Mouse (Mus musculus): ENCODE measurements around the gene Nedd4. TPM values are rescaled to one million over a fixed set of nuclear protein-coding genes. Genes with fewer than 3 reads are reported as not detected.
A peak's percentile ranks its signal among the peaks of the same experiment; 100 is the strongest.

Gene Nedd4
- total RNA-seq, 2 experiments from 2014 or later = 610 to 637 TPM

DNA sequence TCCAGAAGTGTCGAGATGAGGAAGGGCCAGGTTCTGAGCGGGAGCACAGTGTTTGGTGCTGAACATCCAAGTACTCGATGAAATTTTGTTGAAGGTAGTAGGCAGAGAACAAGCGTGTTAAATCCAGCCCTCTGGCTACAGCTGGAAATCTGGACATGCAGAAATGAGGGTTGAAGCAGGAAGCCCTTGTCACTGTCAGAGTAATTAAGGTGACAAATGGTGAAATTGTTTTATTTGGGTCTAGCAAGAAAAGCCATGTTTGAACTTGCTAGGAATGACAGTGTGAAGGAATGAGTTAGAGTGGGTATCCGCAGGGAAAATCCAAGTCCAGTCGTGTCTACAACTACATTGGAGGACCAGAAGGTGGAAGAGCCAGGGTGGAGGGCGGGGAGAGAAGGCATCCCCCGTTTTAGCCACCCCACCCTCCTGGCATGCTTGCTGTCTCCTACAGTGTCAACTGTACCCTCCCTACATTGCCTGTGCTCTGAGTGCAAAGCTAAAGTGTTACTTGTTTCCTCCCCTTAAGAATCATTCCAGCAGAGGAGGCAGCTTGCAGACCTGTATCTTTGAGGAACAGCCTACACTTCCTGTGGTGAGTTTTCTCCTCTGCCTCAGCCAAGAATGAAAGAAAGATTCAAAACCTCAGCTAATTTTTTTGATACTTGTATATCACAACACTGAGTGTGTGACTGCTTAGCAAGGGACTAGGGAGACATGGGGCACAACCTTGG lies 62.5 kb downstream of the Nedd4 start:
- no peak for DNase-seq

DNA sequence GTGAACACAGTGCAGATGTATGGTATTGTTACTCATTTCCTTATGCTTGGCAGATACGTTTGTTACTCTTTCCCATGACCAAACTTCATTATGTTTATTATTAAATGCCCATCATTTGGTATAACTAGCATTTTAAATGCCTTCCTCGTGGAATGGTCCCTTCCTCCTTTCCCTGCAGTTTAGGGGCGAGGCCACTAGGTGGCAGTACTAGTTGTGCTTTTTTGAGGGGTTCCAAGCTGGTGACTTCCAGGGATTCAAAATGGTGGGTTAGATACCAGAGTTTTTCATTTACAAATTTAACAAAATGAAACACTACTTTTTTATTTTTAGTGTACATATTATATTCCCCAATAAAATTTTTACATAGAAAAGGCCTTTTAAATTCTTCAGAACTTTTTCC lies 71.8 kb downstream of the Nedd4 start:
- peak; percentile 84 for DNase-seq

DNA sequence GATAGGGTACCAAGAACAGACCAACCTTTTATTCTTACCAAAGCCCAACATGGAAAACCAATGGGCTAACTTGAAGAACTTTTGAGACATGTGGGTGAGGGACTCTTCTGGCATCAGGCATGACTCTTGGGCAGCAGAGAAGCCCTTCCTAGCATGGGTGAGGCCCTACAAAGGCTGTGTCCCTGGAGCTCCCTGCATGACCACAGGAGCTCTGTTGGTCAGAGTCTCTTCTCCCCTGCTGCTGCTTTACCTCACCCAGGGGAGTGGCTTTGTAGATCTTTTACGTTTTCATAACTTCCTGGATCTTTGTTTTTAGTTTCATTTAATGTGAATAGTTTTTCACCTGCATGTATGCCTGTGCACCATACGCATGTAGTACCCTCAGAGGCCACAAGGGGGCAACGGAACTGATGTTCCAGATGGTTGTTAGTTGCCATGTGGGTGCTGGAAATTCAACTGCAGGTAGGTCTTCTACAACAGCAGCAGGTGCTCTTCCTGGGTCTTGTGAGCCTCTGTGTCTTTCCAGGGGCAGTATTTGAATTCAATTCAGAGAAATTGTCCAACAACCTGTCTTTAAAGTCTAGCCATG lies 73.8 kb downstream of the Nedd4 start:
- peak; percentile 75 for DNase-seq

DNA sequence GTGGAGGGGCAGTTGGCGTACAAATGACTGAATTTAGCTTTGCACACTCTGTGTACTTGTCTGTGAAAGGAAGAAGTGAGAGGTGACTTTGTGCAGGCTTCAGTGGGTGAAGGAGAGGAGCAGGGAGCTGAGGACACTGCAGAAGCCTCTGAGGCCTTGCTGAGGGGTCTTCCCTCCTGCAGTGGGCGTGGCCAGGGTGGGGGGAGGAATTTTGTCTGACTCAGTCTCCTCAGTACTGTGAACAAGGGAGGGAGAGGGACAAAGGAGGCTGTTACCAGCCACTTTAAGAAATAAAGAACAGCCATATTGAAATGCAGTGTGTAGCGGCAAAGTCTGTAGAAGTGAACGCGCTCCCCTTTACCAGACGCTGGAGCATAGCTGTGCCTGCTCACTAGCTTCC lies 79.1 kb downstream of the Nedd4 start:
- DNase-seq = no peak

DNA sequence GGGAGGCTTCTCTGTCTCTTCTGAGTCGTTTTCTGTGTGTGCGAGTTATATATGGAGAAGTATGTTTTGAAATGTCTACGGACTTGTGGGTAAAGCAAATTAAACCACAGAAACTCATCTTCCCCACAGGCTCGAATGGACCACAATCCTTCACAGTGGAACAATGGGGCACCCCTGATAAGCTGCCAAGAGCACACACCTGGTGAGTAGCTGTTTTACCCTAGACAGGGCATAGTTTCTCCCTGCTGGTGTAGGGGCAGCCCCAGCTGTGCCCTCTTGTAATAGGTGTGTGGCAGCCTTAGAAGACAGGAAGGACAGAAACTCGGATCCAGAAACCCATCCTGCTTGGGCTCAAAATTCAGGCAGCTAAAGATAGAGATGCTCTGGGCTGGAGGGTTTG lies 84.1 kb downstream of the Nedd4 start:
- DNase-seq = no peak

DNA sequence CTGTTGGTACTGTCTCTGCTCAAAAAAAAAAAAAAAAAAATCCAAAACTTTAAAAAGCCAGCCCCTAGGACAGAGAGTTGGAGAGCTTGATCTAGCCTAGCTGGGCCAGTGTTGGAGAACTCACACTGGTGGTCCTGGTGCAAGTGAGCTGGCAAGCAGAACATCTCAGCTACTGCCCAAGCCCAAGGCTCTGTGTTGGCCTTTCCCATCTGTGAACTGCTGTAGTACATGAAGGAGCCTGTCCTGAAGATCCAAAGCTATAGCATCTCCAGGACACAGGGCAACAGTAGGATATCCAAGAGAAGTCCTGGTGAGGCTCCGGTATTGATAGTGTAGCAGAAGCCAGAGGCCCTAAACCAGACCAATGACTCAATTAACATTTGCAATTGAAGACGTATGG lies 88.1 kb downstream of the Nedd4 start:
- no peak for DNase-seq

DNA sequence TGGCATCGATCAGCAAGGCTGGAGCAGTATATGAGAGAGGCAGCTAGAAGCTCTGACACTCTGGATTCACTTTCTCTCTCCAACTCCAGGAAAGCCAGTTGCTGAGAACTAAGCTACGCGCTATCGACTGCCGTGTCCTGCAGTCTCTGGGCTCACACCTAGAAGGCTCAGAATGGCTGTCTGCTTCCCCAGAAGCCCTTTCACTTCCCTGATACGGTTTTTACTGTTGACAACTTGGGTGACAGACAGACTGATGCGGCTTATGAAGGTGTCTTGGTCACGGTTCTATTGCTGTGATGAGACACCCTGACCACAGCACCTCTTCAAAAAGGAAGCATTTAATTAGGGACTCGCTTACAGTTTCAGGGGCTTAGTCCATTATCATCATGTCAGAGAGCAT lies 90.5 kb downstream of the Nedd4 start:
- no peak for DNase-seq

DNA sequence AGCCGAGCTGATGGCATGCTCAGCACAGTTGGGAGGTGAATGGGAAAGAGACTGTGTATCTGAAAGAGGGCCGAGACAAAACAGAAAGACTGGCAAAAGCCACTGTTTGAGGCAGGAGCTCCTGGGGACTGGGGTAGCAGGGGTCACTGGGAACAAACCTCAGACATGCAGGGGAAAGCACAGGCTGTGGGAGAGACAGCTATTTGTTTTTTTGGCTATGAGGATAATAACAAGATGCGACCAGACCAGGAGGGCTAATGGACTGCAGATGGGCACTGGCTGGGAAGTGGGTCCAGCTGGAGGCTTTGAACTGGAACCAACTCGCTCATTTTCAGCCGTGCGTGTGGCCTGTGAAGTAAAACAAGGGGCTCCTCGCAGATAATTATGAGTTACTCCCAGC lies 91.6 kb downstream of the Nedd4 start:
- no peak for DNase-seq

DNA sequence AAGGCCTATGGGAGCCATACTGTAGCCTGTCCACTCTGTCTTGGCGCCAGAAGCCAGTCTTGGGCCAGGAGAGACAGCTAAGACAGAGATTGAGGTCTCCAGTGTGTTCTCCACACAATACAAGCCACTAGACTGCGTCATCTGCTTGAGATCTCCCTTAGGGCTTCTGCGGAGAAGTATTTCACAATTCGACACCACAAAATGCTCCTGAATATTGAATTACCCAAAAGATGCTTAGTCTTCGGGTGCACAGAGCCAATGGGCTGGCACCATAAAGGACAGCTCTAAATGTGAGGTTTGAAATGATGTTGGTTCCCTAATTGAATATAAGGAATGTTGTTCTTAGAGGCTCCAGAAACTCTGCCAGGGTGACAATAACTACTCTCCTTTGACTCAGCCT lies 95.0 kb downstream of the Nedd4 start:
- no peak for DNase-seq

DNA sequence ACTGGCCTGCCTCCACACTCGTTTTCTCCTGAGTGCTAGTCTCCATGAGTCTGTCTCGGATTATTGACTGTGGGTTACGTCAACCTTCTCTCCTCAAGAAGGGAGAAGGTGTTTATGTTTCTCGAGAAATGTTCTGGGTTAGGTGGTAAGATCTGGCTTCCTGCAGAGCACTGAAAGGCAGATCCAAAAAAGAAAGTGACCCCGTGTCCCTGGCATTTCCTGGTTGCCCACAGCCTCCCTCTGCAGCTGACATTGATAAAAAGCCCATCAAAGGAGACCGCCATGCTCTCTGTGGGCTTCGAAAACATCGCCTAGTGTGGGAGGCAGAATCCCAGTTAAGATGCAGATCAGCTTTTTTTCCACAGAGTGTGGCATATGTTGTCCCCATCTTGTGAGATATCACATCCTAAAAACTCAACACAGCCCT lies 96.6 kb downstream of the Nedd4 start:
- DNase-seq = no peak

DNA sequence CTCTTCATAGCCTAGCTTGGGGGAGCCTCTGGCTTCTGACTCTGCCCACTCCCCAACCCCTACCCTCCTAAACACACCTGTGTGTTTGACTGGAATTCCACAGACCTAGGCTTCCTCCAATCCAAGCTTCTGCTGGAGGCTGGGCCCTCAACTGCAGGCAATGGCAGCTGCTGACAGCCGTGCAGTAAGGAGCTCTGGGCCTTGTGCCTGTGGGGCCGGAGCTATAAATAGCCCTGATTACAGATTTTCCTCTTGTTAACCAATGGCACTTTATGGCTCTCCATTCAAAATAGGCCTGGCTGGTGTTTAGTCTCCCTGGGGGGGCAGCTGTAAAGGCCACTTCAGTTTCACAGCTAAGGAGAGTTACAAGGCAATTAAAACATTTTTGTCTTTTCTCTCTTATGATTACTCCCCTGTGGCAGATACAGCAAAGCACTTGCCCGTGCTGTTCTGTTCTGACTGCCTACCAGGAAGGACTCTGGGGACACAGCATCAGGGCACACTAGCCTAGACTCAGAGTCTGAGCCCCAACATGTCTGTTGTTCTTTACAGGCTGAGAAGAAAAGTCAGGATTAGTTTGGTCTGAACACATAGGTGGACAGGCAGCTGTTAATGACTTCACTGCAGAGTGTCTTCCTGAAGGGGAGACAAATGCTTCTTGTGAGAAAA lies 101.0 kb downstream of the Nedd4 start:
- DNase-seq = peak; percentile 75

DNA sequence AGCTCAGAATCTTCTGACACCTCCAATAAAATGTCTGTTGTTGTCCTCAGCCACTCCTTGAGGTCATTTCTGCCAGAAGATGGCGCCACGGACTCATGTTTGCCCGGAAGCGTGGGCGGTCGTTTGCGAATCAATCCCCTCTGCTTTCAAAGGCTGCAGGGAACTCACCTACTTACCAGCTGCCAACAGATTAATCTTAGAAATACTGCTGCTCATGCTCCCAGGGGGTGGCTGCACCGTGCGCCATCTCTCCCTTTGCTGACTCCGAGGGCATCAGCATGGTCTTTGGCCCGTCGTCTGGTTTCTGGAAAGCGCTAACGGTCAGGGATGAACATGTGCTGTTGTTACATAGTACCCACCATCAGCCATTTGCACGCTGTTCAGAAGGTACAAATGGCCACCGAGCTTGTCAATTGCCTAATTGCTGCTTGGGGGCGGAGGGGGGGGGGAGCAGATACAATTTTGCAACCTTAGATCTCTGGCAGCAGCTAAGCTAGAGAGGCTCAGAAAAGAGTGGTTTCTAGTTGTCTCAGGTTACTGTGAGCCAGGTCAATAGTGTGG lies 104.7 kb downstream of the Nedd4 start:
- DNase-seq = peak; percentile 95

DNA sequence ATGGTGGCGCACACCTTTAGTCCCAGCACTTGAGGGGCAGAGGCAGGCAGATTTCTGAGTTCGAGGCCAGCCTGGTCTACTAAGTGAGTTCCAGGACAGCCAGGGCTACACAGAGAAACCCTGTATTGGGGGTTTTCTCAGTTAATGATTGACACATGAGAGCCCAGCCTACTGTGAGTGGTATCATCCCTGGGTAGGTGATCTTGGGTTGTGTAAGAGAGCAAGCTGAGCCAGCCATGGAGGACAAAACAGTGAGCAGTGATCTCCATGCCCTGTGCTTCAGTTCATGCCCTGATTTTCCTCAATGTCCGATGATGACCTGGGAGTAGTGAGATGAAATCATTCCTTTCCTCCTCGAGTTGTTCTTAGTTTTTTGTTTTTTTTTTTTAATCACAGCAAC lies 112.9 kb downstream of the Nedd4 start:
- DNase-seq = no peak

DNA sequence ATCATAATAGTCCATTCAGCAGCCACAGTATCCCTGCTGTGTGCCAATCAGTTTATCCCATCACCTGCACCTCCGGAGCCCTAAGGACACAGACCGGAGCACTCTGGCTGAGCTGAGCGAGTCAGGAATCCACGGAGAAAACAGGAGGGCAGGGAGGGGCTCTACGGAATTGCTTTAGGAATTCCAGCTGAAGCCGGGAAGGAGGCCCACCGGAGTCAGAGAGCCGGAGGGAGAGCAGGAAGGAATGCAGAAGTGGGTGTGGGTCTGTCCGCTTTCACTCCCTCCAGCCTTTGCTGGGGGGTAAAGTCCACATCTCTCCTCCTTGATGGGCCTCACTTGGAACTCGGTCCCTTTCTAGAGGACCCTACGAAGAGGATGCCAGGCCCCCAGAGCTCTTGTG lies 116.9 kb downstream of the Nedd4 start:
- no peak for DNase-seq

DNA sequence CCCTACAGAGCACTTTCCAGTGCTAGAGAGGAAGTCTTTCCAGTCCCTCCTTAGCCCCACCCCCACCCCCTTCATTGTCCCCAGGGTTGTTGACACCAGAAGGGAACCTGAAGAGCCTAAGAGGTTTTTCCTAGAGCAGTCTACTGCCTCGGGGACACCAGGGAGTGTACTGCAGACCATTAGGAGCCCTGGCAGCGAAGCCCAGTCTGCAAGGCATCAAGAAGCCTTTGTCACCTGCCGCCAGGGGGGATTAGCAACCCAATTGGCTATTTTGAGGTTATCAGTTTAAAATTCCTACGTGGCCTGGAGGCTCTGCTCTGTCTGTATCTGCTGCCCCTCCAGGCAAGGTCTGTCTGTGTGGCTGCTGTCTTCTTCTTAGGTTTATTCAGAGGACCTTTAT lies 117.6 kb downstream of the Nedd4 start:
- DNase-seq = no peak

DNA sequence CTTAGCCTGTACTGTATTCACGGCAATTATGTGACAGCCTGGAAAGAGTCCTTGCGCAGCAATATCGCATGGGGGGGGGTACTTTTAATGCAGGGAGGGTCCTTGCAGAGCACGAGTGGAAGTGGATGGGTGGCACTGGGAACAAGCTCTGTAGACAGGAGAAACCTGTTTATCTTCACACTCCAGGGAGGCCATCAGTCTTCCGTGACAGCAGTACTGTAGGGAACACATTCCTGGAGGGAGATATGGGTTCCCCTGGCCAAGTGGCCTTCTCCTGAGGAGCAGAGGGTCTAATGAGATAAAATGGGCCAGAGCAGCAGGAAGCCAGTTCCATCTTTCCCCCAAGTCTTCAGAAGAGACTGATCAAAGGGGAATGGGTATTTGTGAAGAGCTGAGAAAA lies 118.5 kb downstream of the Nedd4 start:
- no peak for DNase-seq

DNA sequence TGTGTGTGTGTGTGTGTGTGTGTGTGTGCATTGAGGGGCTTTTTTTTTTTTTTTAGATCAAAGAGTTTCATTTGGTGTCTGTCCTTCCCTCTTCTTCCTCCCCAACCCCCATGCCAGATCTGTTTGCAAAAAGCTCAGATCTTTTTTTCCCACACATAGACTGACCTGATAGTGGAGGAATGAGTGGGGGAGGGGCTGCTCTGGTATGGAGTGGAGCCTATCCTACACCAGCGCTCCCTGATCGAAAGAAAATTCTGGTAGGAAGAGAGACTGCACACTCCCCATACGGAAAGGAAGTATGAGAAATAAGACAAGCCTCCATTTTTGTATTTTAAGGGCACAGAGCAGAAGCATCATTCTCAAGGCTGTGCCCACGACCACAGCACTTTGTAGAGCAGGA lies 119.3 kb downstream of the Nedd4 start:
- no peak for DNase-seq

DNA sequence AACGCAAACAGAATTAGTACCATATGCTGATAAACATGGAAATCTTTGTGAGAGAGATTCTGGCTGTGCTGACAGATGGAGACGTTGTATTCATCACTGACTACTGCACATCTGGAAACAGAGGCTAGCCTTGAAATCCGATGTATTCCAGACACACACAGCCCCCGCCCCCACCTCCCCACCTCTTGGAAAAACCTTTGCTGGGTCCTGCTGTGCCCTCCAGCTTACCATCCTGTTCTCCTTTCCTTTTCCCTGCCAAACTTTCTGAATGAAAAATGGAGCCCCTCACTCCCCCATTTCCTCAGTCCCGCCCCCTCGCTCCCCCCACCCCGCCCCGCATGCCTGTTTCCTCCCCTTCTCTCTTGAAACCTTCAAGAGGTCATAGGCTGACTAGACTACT lies 120.0 kb downstream of the Nedd4 start:
- DNase-seq = no peak

DNA sequence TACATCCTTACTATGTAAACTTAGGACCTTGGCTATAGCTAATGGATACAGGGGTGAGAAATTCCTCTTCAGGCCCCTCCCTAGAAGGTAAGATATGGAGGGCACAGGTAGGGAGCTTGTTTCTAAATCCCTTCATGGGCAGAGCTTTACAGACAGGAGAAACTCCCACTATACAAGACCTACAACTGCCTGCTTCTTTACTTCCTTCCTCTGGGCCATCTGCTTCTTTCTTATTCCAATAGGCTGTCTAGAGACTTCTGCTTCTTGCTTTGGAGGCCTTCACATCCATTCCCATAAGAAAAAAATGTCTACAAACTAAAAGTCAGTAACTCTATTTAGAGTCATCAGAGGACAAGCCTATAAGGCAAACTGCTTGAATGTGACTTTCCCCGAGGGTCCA lies 125.6 kb downstream of the Nedd4 start:
- DNase-seq = no peak

DNA sequence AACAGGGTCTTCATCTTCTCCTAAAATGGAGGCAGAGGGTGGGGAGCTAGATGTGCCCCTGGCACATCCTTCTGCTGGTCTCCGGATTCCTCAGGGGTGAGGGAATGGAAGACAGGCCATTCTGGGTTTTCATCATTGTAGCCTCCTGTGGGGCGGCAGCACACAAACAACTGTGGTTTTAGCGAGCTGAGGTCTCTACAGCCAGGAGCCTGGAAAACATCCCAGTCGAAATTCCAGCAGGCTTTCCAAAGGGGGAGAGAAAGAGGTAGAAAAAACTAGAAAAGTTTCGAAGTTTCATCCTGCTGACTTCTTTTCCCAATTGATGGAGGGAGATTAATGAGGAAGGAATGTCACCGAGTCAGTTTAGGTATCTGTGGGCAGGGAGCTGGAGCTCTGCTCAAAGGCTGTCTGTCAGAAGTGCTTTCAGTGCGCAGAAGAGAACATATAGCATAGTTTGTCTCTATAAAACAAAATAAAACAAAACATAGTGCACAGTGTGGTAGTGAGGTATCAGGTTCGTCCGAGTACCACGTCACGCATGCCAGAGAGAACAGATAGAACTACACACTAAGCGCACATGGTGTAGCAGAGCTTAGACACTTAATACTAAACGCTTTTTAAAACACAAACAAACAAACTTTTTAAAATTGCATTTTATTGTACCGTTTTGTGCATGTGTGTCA lies 128.5 kb downstream of the Nedd4 start:
- DNase-seq = no peak

DNA sequence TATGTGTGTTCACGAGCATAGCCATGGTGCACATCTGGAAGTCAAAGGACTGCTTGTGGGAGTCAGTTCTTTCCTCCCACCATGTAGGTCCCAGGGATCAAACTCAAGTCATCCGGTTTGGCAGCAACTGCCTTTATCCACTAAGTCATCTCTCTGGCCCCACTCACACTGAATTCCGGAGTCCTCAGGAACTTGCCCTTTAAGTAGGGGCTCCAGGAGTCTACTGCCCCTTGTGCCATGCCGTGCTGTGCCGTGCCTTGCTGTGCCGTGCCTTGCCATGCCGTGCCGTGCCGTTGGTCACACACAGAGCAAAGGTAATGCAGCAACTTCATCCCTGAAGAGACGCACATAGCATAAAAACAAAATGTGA lies 129.1 kb downstream of the Nedd4 start:
- DNase-seq = no peak

DNA sequence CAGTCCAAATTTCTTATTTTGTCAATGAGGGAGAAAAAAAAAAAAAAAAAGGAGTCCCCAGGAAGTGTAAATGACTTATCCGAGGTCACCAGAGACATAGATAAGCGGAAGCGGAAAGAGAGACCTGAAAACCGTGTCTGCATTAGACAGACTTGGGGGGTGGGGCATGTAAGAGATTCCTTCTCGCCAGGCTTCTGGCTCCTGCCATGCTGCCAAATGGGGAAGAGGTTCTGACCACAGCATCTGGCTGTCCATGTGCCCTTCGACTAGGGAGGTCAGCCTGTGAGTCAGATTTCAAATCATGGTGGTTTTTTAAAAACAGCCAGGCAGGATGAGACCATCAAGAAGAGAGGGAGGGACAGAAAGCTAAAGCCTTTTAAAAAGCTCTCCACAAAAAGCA lies 129.5 kb downstream of the Nedd4 start:
- DNase-seq = peak; percentile 16

DNA sequence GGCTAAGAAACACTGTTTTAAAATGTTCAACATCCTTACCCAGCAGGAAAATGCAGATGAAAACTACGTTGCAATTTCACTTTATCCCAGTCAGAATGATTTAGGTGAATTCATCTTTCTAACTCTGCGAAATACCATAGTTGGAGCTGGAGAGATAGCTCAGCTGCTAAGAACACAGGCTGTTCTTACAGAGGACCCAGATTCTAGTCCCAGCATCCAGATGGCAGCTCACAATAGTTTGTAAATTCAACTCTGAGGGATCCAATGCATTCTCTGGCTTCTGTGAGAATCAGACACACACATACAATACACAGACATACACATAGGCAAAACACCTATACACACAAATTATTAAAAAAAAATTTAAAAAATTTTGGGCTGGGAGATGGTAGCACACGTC lies 133.1 kb downstream of the Nedd4 start:
- DNase-seq = no peak

Measured in heart, postnatal 4 days (tissue).